Mouse (Mus musculus) MEL (cell line): Measurements from ENCODE around the gene Trpm2.
"Not testable (repeated sequence)": the region's sequence is repeated elsewhere in the genome, so short reads cannot be mapped to it uniquely, and the experiment has no call there.

ENCODE experiments used
- CTCF ChIP-seq, 3 experiments: IDR thresholded peaks in 2 of 3; conservative IDR thresholded peaks in 1 of 3; 2 replicates each; pipeline ENCODE4 v1.5.1; 2011 to 2012; ENCODE audit warnings: low read length in 3 of 3, low read depth in 2 of 3, mild to moderate bottlenecking in 2 of 3, improper control_type of control experiment in 1 of 3, inconsistent platforms in 1 of 3, mixed read lengths in 1 of 3, moderate library complexity in 1 of 3; ENCODE audit not compliant: control insufficient read depth in 1 of 3, insufficient read depth in 1 of 3, poor library complexity in 1 of 3, severe bottlenecking in 1 of 3
- MEF2A ChIP-seq: IDR thresholded peaks from 2 replicates; pipeline ENCODE4 v1.6.1; 2014; ENCODE audit warnings: low read depth, mild to moderate bottlenecking, inconsistent platforms, low read length, improper control_type of control experiment; ENCODE audit not compliant: poor library complexity, insufficient replicate concordance, severe bottlenecking; ENCODE audit errors: extremely low read depth
- NRF1 ChIP-seq: IDR thresholded peaks from 2 replicates; pipeline ENCODE4 v1.6.1; 2014; ENCODE audit warnings: low read depth, mild to moderate bottlenecking, inconsistent platforms, low read length, improper control_type of control experiment, moderate library complexity; ENCODE audit not compliant: poor library complexity, insufficient read depth, severe bottlenecking
- POLR2A ChIP-seq, 2 experiments: IDR thresholded peaks; 2 replicates each; pipeline ENCODE4 v1.6.1; 2011 to 2012; ENCODE audit warnings: low read length in 2 of 2, mild to moderate bottlenecking in 2 of 2, control low read depth in 1 of 2, improper control_type of control experiment in 1 of 2, low read depth in 1 of 2, moderate library complexity in 1 of 2; ENCODE audit not compliant: control insufficient read depth in 1 of 2, insufficient read depth in 1 of 2, poor library complexity in 1 of 2
- SMC3 ChIP-seq: IDR thresholded peaks from 2 replicates; pipeline ENCODE4 v1.6.1; 2011; ENCODE audit warnings: low read depth, low read length, improper control_type of control experiment
- UBTF ChIP-seq: IDR thresholded peaks from 2 replicates; pipeline ENCODE4 v1.6.1; 2012; ENCODE audit warnings: low read depth, mild to moderate bottlenecking, inconsistent platforms, low read length, improper control_type of control experiment, moderate library complexity, borderline replicate concordance; ENCODE audit not compliant: insufficient read depth
- ZNF384 ChIP-seq: IDR thresholded peaks from 2 replicates; pipeline ENCODE4 v1.6.1; 2012; ENCODE audit warnings: low read depth, mild to moderate bottlenecking, inconsistent platforms, low read length, improper control_type of control experiment

DNA sequence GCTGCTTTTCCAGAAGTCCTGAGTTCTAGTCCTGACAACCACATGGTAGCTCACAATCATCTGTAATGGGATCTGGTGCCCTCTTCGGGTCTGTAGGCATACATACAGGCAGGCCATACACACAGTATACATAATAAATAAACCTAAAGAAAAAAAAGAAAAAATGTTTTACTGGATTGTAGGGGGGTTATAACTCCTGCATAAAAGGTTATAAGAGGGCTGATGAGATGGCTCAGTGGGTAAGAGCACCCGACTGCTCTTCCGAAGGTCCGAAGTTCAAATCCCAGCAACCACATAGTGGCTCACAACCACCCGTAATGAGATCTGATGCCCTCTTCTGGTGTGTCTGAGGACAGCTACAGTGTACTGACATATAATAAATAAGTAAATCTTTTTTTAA lies 40.8 kb upstream of the Trpm2 start:
- not testable (repeated sequence) for TF ChIP-seq MEF2A; POLR2A (IDR thresholded peaks at IDR 0.05; ENCODE audit: control insufficient read depth in 1 of 2, insufficient read depth in 1 of 2, low read depth in 1 of 2, low read length in 2 of 2, poor library complexity in 1 of 2); NRF1; UBTF
- TF ChIP-seq ZNF384 (peak; percentile 69), CTCF (IDR thresholded peaks at IDR 0.05 in 2 of 3, conservative IDR thresholded peaks at IDR 0.05 in 1 of 3; ENCODE audit: control insufficient read depth in 1 of 3, insufficient read depth in 1 of 3, low read depth in 2 of 3, low read length in 3 of 3, poor library complexity in 1 of 3, severe bottlenecking in 1 of 3) (peak in 2 of 3 experiments; percentile 23 to 47; a peak in 3 of 6 replicates), SMC3 (peak; percentile 28; the same call in 1 of the 2 replicates)
